Mouse (Mus musculus) megakaryocyte, embryonic 14.5 days (primary cell): ENCODE measurements at regions not wholly inside any gene's neighbourhood (a gene's known extent, or its start where the extent isn't known, plus 50 kb on each side); places are given as distances from the start of the nearest gene placed in this dataset.

Experiments
- FLI1 ChIP-seq: IDR thresholded peaks from 2 replicates; pipeline ENCODE4 v1.6.1; 2012; ENCODE audit warnings: low read length, inconsistent platforms, mixed read lengths
- GATA1 ChIP-seq: IDR thresholded peaks from 3 replicates; pipeline ENCODE4 v1.6.1; 2012; ENCODE audit warnings: mixed read lengths, low read length, inconsistent platforms, borderline replicate concordance

DNA sequence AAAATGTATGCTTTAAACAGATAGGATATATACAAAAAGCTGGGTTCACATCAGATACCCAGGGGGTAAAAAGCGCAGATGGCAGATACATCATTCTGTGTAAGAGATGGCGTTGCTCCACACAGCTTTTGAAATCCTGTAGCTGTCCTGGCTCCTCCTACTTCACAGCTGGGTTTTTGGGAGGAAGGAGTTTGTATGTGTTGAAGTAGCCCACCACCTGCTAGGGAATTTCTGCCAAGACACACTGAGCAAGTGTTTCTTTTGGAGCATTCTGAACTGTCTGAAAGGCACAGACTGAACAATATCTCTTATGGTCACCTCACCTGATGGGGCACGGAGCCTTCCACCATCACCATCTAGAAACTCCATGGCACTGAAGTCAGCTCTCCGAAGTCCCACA lies 128.3 kb downstream of the H60c start:
- TF ChIP-seq GATA1, result no peak
- no peak for TF ChIP-seq FLI1
